Mouse (Mus musculus): ENCODE results near the gene Ube2b.

Ube2b gene

GRCm38 (mm10) chr11:51935636-51936434, 64.7 kb downstream of the Ube2b start:
- no peak for DNase-seq

All from right cerebral cortex, postnatal 25 days (tissue).